Comparison of ENCODE assay signal across 8 mouse cellular contexts in the genomic region with DNA sequence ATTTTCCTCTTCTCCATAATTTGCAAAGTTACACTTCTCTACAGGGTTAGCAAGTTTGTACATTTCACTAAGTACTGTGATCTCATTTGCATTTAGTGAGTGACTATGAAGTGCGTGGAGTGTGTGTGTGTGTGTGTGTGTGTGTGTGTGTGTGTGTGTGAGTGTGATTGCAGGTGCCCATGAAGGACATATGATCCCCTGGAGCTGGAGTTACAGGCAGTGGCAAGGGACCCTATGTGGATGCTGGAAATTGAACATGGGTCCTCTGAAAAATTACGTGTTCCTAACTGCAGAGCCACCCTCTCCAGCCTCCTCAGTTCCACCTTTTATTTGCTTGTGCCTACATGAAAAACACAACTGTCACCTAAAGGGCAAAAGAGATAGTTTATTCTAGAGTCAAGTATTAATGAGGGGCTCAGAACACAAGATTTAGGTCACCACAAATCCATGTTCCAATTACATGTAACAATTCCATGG. TPM values are rescaled to one million over a fixed set of nuclear protein-coding genes. Genes with fewer than 3 reads are reported as not detected.
A peak's percentile ranks its signal among the peaks of the same experiment; 100 is the strongest.
DNase-seq lines count a peak whose midpoint lies in the region; ATAC-seq and TF ChIP-seq lines count a peak whose summit lies in the region.

No protein-coding gene starts in this region.

- WGBS in heart, embryonic 12.5 days = 49% methylated on average over 2 of the region's 2 CpGs
- WGBS in forebrain, embryonic 14.5 days = 45% methylated on average over 2 of the region's 2 CpGs
- 56% methylated on average over 2 of the region's 2 CpGs for WGBS in liver, embryonic 14.5 days (ENCODE audit: insufficient replicate concordance)

- H3K36me3 ChIP-seq in heart, embryonic 12.5 days = peaks cover 26% of the 10 kb centered on the region
- peaks cover 33% of the 10 kb centered on the region for H3K36me3 ChIP-seq in E14TG2a.4 (ENCODE audit: insufficient read depth, low read length)
- H3K36me3 ChIP-seq in forebrain, embryonic 14.5 days (ENCODE audit: control insufficient read depth, insufficient read depth, low read length) = peaks cover 27% of the 10 kb centered on the region
- H3K36me3 ChIP-seq in liver, embryonic 14.5 days (replicated peaks; ENCODE audit: control insufficient read depth, insufficient read depth, low read depth) = peaks cover 10% of the 10 kb centered on the region

- no peak overlapping the region for H3K27ac ChIP-seq in heart, embryonic 12.5 days (ENCODE audit: poor library complexity, severe bottlenecking)
- no peak overlapping the region for H3K27ac ChIP-seq in forebrain, embryonic 14.5 days (ENCODE audit: low read depth, low read length)
- H3K27ac ChIP-seq in liver, embryonic 14.5 days = no peak overlapping the region

- H3K4me2 ChIP-seq in heart, embryonic 12.5 days = peak overlapping the region; percentile 55
- H3K4me2 ChIP-seq in forebrain, embryonic 14.5 days (ENCODE audit: low read length) = peak overlapping the region; percentile 76
- H3K4me2 ChIP-seq in liver, embryonic 14.5 days (ENCODE audit: low read depth) = peak overlapping the region; percentile 77

- no peak for TF ChIP-seq CTCF in E14TG2a.4 (conservative IDR thresholded peaks at IDR 0.05; ENCODE audit: low read length)
- TF ChIP-seq CTCF in liver, embryonic 14.5 days (IDR thresholded peaks at IDR 0.05; ENCODE audit: low read depth) = no peak

- H3K4me1 ChIP-seq in heart, embryonic 12.5 days (replicated peaks) = peaks cover 5% of the 10 kb centered on the region
- peaks cover 29% of the 10 kb centered on the region for H3K4me1 ChIP-seq in E14TG2a.4 (replicated peaks; ENCODE audit: low read depth, low read length)
- peaks cover 5% of the 10 kb centered on the region for H3K4me1 ChIP-seq in forebrain, embryonic 14.5 days (ENCODE audit: control insufficient read depth, insufficient read depth, low read length)
- H3K4me1 ChIP-seq in liver, embryonic 14.5 days (replicated peaks; ENCODE audit: control insufficient read depth in 2 of 2, insufficient read depth in 2 of 2, low read length in 1 of 2) = peaks cover 5 to 6% of the 10 kb centered on the region in 2 experiments; a peak in 3 of 4 replicates

- no peak for TF ChIP-seq EP300 in liver, embryonic 14.5 days (IDR thresholded peaks at IDR 0.05; ENCODE audit: low read depth)

- no peak overlapping the region for H3K9ac ChIP-seq in heart, embryonic 12.5 days
- no peak overlapping the region for H3K9ac ChIP-seq in forebrain, embryonic 14.5 days (ENCODE audit: low read length)
- peak overlapping the region; percentile 34; the same call in 1 of the 2 replicates for H3K9ac ChIP-seq in liver, embryonic 14.5 days (replicated peaks)

- intact Hi-C loops in heart, postnatal 14 days (cut with DNase I) = no loop called here

- H3K4me3 ChIP-seq in heart, embryonic 12.5 days = peak overlapping the region; percentile 95
- peak overlapping the region; percentile 97 for H3K4me3 ChIP-seq in E14TG2a.4 (replicated peaks; ENCODE audit: low read length)
- peak overlapping the region; percentile 86 for H3K4me3 ChIP-seq in forebrain, embryonic 14.5 days (ENCODE audit: low read depth, low read length)
- peak overlapping the region; percentile 26 to 93 for H3K4me3 ChIP-seq in liver, embryonic 14.5 days (ENCODE audit: insufficient read depth in 1 of 2, low read depth in 2 of 2, low read length in 2 of 2)

- H3K9me3 ChIP-seq in heart, embryonic 12.5 days (replicated peaks) = no peaks in the 10 kb centered on the region
- no peaks in the 10 kb centered on the region for H3K9me3 ChIP-seq in E14TG2a.4 (ENCODE audit: low read length)
- no peaks in the 10 kb centered on the region for H3K9me3 ChIP-seq in forebrain, embryonic 14.5 days (replicated peaks; ENCODE audit: control insufficient read depth, low read length)
- H3K9me3 ChIP-seq in liver, embryonic 14.5 days (ENCODE audit: control insufficient read depth, low read length) = no peaks in the 10 kb centered on the region

- no peaks in the 10 kb centered on the region for H3K27me3 ChIP-seq in heart, embryonic 12.5 days (replicated peaks)
- no peaks in the 10 kb centered on the region for H3K27me3 ChIP-seq in E14TG2a.4 (ENCODE audit: insufficient read depth, low read length)
- H3K27me3 ChIP-seq in forebrain, embryonic 14.5 days (replicated peaks; ENCODE audit: control insufficient read depth, insufficient read depth, low read length) = no peaks in the 10 kb centered on the region
- H3K27me3 ChIP-seq in liver, embryonic 14.5 days (ENCODE audit: control insufficient read depth, insufficient read depth, low read length) = no peaks in the 10 kb centered on the region

- no peak for DNase-seq in heart, postnatal 14 days
- no peak for DNase-seq in forebrain, embryonic 14.5 days (ENCODE audit: low spot score)
- no peak for DNase-seq in liver, embryonic 14.5 days (ENCODE audit: low read depth in 3 of 3, low spot score in 3 of 3)
- no peak for DNase-seq in ovary, postnatal 36 days (ENCODE audit: low spot score)

- ATAC-seq in heart, embryonic 12.5 days (ENCODE audit: insufficient number of reproducible peaks, low FRiP score) = no peak
- no peak; the same call in 1 of the 2 replicates for ATAC-seq in forebrain, embryonic 14.5 days
- ATAC-seq in liver, embryonic 14.5 days (ENCODE audit: insufficient read depth) = peak; percentile 30
- ATAC-seq in monocyte, adult 5-6 weeks (replicated peaks; ENCODE audit: insufficient number of reproducible peaks, low FRiP score, low TSS enrichment, poor library complexity, severe bottlenecking) = no peak
- no peak for ATAC-seq in inflammation-experienced regulatory T-cells, adult 6 months

RNA-seq across cellular contexts. Expression of a gene that starts 0.3 kb away (rescaled TPM):
- 62.7 and 63.2 TPM in 2 replicates for polyA plus RNA-seq in heart, embryonic 12.5 days (2016; fragmentation: Nextera tagmentation; extraction: Ambion mirVana)
- total RNA-seq in heart, postnatal 14 days (2021) = 10 to 100 TPM; 28.8 to 38.1 TPM
- polyA plus RNA-seq in forebrain, embryonic 14.5 days (2014; fragmentation: Nextera tagmentation; extraction: Ambion mirVana) = 32.9 and 33.5 TPM in 2 replicates
- 3.2 and 5.6 TPM in 2 replicates for polyA plus RNA-seq in liver, embryonic 14.5 days (2012; rRNA removed)
- 18.8 and 19.4 TPM in 2 replicates for polyA plus RNA-seq in liver, embryonic 14.5 days (2014; fragmentation: Nextera tagmentation; extraction: Ambion mirVana)
- 3.8 to 9.1 TPM (median 9.1 TPM) in 3 replicates for total RNA-seq in monocyte, adult 5-6 weeks (2017)
- 10 to 100 TPM; 59.9 to 82.1 (median 65.5) TPM for polyA plus RNA-seq in inflammation-experienced regulatory T-cells, adult 6 months (2017; shearing (Covaris generic))

RNA-seq across cellular contexts. Expression of a gene that starts 42.6 kb away (rescaled TPM):
- polyA plus RNA-seq in heart, embryonic 12.5 days (2016; fragmentation: Nextera tagmentation; extraction: Ambion mirVana) = 6.6 and 9.0 TPM in 2 replicates
- total RNA-seq in heart, postnatal 14 days (2021) = 1 to 10 TPM; 4.1 to 4.8 TPM
- 6.9 and 8.6 TPM in 2 replicates for polyA plus RNA-seq in forebrain, embryonic 14.5 days (2014; fragmentation: Nextera tagmentation; extraction: Ambion mirVana)
- polyA plus RNA-seq in liver, embryonic 14.5 days (2012; rRNA removed) = 2.7 and 4.3 TPM in 2 replicates
- 2.5 and 3.1 TPM in 2 replicates for polyA plus RNA-seq in liver, embryonic 14.5 days (2014; fragmentation: Nextera tagmentation; extraction: Ambion mirVana)
- total RNA-seq in monocyte, adult 5-6 weeks (2017) = 22.2 to 33.6 TPM (median 28.0 TPM) in 3 replicates
- 1 to 10 TPM; 3.7 to 6.5 (median 5.0) TPM for polyA plus RNA-seq in inflammation-experienced regulatory T-cells, adult 6 months (2017; shearing (Covaris generic))
